Mouse (Mus musculus): ENCODE data around the gene Eif4g2. TPM values are rescaled to one million over a fixed set of nuclear protein-coding genes. Genes with fewer than 3 reads are reported as not detected.

Eif4g2 gene
- polyA plus RNA-seq, 1 experiment from 2014 or later = 1,469 TPM

Other genes starting within 250 kb of the Eif4g2 start
- gene Rnf141, start 238.6 kb downstream of the Eif4g2 start, polyA plus RNA-seq (2014; fragmentation: Nextera tagmentation; extraction: Ambion mirVana) = 36.8 and 38.0 TPM in 2 replicates
- gene Lyve1, start 219.8 kb downstream of the Eif4g2 start, polyA plus RNA-seq (2014; fragmentation: Nextera tagmentation; extraction: Ambion mirVana) = 5.7 and 6.7 TPM in 2 replicates
- 0.58 and 1.3 TPM in 2 replicates for gene Mrvi1, start 100.6 kb downstream of the Eif4g2 start, polyA plus RNA-seq (2014; fragmentation: Nextera tagmentation; extraction: Ambion mirVana)
- 62.0 and 71.0 TPM in 2 replicates for gene Ctr9, start 54.1 kb downstream of the Eif4g2 start, polyA plus RNA-seq (2014; fragmentation: Nextera tagmentation; extraction: Ambion mirVana)